34 mouse cellular contexts compared by ENCODE assay signal in the genomic region with DNA sequence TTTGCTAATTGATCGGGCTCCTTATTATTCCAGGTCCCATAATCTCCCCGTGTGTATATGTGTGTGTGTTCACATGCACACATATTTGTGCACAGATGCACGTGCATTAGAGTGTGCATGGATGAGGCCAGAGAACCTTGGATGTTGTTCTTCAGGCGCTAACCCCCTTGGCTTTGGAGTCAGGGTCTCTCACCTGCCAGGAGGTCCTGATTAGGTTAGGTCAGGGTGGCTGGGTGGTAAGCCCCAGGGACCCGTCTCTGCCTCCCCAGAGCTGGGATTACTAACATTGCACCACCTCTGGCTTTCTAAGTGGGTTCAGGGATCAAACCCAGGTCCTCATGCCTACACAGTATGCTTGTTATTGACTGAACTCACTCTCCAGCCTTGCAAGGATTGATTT.
"Had no signal": no experiment of that assay in that cellular context is flagged by ENCODE, and none has a peak within 500 bp of the region (broad histone marks: within the 10 kb centered on the region; RNA-seq: fewer than 3 reads in every experiment).

No protein-coding gene starts in this region.

- ATAC-seq: hindbrain, embryonic 16.5 days; hindbrain, postnatal 0 days; inflammation-experienced regulatory T-cells, adult 6 months; intestine, embryonic 15.5 days; intestine, embryonic 16.5 days; intestine, postnatal 0 days had no signal

- DNase-seq: heart, adult 2 months; heart, postnatal 10 days; heart, postnatal 14 days; heart, postnatal 36 days; heart, postnatal 4 days; kidney, adult 11 months; kidney, adult 18-20 months; kidney, adult 2 months; kidney, adult 8-10 months; kidney, adult 9 months; kidney, postnatal 10 days; kidney, postnatal 14 days; kidney, postnatal 25 days; kidney, postnatal 36 days; kidney, postnatal 4 days; layer of hippocampus, adult 9-11 months; layer of hippocampus, postnatal 36 days had no signal

- H3K4me2 ChIP-seq: heart, embryonic 12.5 days; heart, embryonic 13.5 days; heart, embryonic 15.5 days; hindbrain, embryonic 12.5 days; hindbrain, embryonic 13.5 days; hindbrain, embryonic 14.5 days; hindbrain, embryonic 15.5 days; intestine, embryonic 15.5 days; kidney, embryonic 15.5 days had no signal

- H3K27me3 ChIP-seq: heart, embryonic 12.5 days; heart, embryonic 13.5 days; heart, embryonic 15.5 days; hindbrain, embryonic 12.5 days; hindbrain, embryonic 13.5 days; hindbrain, embryonic 15.5 days; intestine, embryonic 15.5 days; kidney, embryonic 15.5 days had no signal

- H3K27ac ChIP-seq: heart, adult 2 months; heart, embryonic 13.5 days; heart, embryonic 15.5 days; hindbrain, embryonic 10.5 days; hindbrain, embryonic 12.5 days; hindbrain, embryonic 13.5 days; hindbrain, embryonic 14.5 days; hindbrain, embryonic 15.5 days; hindbrain, postnatal 0 days; intestine, embryonic 15.5 days; kidney, embryonic 15.5 days; kidney, postnatal 0 days; layer of hippocampus, adult 2 months had no signal

- H3K9ac ChIP-seq: heart, embryonic 12.5 days; heart, embryonic 13.5 days; heart, embryonic 15.5 days; hindbrain, embryonic 12.5 days; hindbrain, embryonic 13.5 days; hindbrain, embryonic 14.5 days; hindbrain, embryonic 15.5 days; intestine, embryonic 15.5 days; kidney, embryonic 15.5 days had no signal

- H3K4me3 ChIP-seq: heart, adult 2 months; heart, embryonic 12.5 days; heart, embryonic 13.5 days; heart, embryonic 15.5 days; hindbrain, embryonic 10.5 days; hindbrain, embryonic 12.5 days; hindbrain, embryonic 13.5 days; hindbrain, embryonic 15.5 days; intestine, embryonic 15.5 days; kidney, embryonic 15.5 days; layer of hippocampus, adult 2 months had no signal

- H3K9me3 ChIP-seq: heart, embryonic 12.5 days; heart, embryonic 13.5 days; heart, embryonic 15.5 days; hindbrain, embryonic 10.5 days; hindbrain, embryonic 12.5 days; hindbrain, embryonic 13.5 days; hindbrain, embryonic 15.5 days; intestine, embryonic 15.5 days; kidney, embryonic 15.5 days had no signal

- H3K4me1 ChIP-seq: heart, embryonic 12.5 days; heart, embryonic 13.5 days; heart, embryonic 15.5 days; hindbrain, embryonic 10.5 days; hindbrain, embryonic 12.5 days; hindbrain, embryonic 13.5 days; hindbrain, embryonic 15.5 days; intestine, embryonic 15.5 days; kidney, embryonic 15.5 days had no signal
